In the genomic region with DNA sequence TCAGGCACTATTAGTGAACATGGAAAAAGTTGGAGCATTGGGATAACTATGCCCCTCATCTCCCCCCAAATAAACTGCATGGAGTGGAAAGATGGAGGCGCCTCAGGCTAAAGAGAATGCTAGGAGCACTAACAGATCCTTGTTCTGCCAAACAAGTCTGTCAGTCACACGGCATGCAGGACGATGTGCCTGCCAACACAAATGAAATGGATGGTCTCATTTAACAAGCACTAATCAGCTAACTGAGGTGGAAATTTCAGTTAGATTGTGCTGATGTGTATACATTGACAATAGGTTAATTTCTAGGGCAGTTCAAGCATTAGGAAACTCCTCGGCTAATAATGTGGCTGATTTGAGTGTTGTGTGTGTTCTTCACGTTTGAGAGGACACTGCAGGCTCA, we compare ENCODE assay signal across 15 mouse cellular contexts.
"Had no signal": no experiment of that assay in that cellular context is flagged by ENCODE, and none has a peak within 500 bp of the region (broad histone marks: within the 10 kb centered on the region; RNA-seq: fewer than 3 reads in every experiment).

No protein-coding gene starts in this region.

- H3K9me3 ChIP-seq: kidney, embryonic 15.5 days; limb, embryonic 13.5 days; midbrain, embryonic 13.5 days; neural tube, embryonic 15.5 days had no signal

- H3K4me3 ChIP-seq: kidney, embryonic 15.5 days; limb, embryonic 13.5 days; midbrain, embryonic 13.5 days; myocyte; neural tube, embryonic 15.5 days had no signal

- H3K9ac ChIP-seq: kidney, embryonic 15.5 days; limb, embryonic 13.5 days; liver, embryonic 14.5 days; midbrain, embryonic 13.5 days; neural tube, embryonic 15.5 days had no signal

- H3K4me2 ChIP-seq: kidney, embryonic 15.5 days; limb, embryonic 13.5 days; midbrain, embryonic 13.5 days; neural tube, embryonic 15.5 days had no signal

- H3K27me3 ChIP-seq: kidney, embryonic 15.5 days; limb, embryonic 13.5 days; midbrain, embryonic 13.5 days; neural tube, embryonic 15.5 days had no signal

- DNase-seq: kidney, adult 2 months; kidney, postnatal 14 days; layer of hippocampus, adult 9-11 months; left cerebral cortex, postnatal 4 days; lung, adult 18-20 months; right cerebral cortex, postnatal 4 days; spleen, adult 18-20 months; thymus, adult 18-20 months; thymus, postnatal 14 days had no signal

- H3K36me3 ChIP-seq: kidney, embryonic 15.5 days; limb, embryonic 13.5 days; midbrain, embryonic 13.5 days; neural tube, embryonic 15.5 days had no signal

- H3K27ac ChIP-seq: kidney, embryonic 15.5 days; limb, embryonic 13.5 days; liver, embryonic 14.5 days; midbrain, embryonic 13.5 days; neural tube, embryonic 15.5 days had no signal

- H3K4me1 ChIP-seq: limb, embryonic 13.5 days; midbrain, embryonic 13.5 days; neural tube, embryonic 15.5 days had no signal

- ATAC-seq: midbrain, embryonic 13.5 days had no signal
